Mouse (Mus musculus) granulocyte monocyte progenitor cell, adult 5-6 weeks (primary cell): ENCODE data around the gene Atp13a5. TPM values are rescaled to one million over a fixed set of nuclear protein-coding genes. Genes with fewer than 3 reads are reported as not detected.

Experiments used
- ATAC-seq: replicated peaks from 2 replicates; pipeline ENCODE4 v1.8.0; 2016; ENCODE audit warnings: mild to moderate bottlenecking, moderate TSS enrichment, inconsistent platforms; ENCODE audit not compliant: poor library complexity, severe bottlenecking
- total RNA-seq, 2 experiments: library from RNA; stranded (forward) in 1 of 2; stranded (reverse) in 1 of 2; fragments of 200-712, 200-1000 nt in 1 of 2; fragments of >200 nt in 1 of 2; fragmentation: Nextera tagmentation in 1 of 2; gene quantifications; 2 replicates each; pipeline ENCODE4 v1.2.3; 2014 to 2017

Gene Atp13a5
- not detected in 2 replicates for total RNA-seq (2014; fragmentation: Nextera tagmentation)
- total RNA-seq (2017) = not detected in 2 replicates

- no peak for ATAC-seq
These were observed at the start of gene Atp13a5 for GRCm38 (mm10) chr16:29378458-29378857. Gene Atp13a5 (minus strand): TSS chr16:29378732.

- ATAC-seq = no peak
These were observed 36.3 kb upstream of the Atp13a5 start for GRCm38 (mm10) chr16:29414822-29415221.

- no peak for ATAC-seq
These were observed 28.8 kb upstream of the Atp13a5 start for GRCm38 (mm10) chr16:29407319-29407718.

- no peak for ATAC-seq
These were observed 20.5 kb upstream of the Atp13a5 start for GRCm38 (mm10) chr16:29399079-29399478.

GRCm38 (mm10) chr16:29384781-29385180, 6.2 kb upstream of the Atp13a5 start:
- no peak for ATAC-seq

- no peak for ATAC-seq
These were observed 3.9 kb downstream of the Atp13a5 start for GRCm38 (mm10) chr16:29374636-29375035.

GRCm38 (mm10) chr16:29331351-29332044, 47.0 kb downstream of the Atp13a5 start:
- no peak for ATAC-seq

GRCm38 (mm10) chr16:29330948-29331347, 47.6 kb downstream of the Atp13a5 start:
- ATAC-seq = no peak

GRCm38 (mm10) chr16:29329213-29329612, 49.3 kb downstream of the Atp13a5 start:
- ATAC-seq = no peak

GRCm38 (mm10) chr16:29327910-29328309, 50.6 kb downstream of the Atp13a5 start:
- ATAC-seq = no peak

GRCm38 (mm10) chr16:29325233-29325919, 53.2 kb downstream of the Atp13a5 start:
- no peak for ATAC-seq

- ATAC-seq = no peak
These were observed 57.8 kb downstream of the Atp13a5 start for GRCm38 (mm10) chr16:29320717-29321116.

- ATAC-seq = no peak
These were observed 63.1 kb downstream of the Atp13a5 start for GRCm38 (mm10) chr16:29315391-29315790.

GRCm38 (mm10) chr16:29314991-29315390, 63.5 kb downstream of the Atp13a5 start:
- ATAC-seq = no peak

GRCm38 (mm10) chr16:29297555-29298021, 80.9 kb downstream of the Atp13a5 start:
- no peak for ATAC-seq

- ATAC-seq = no peak
These were observed 97.8 kb downstream of the Atp13a5 start for GRCm38 (mm10) chr16:29280691-29281090.

GRCm38 (mm10) chr16:29254325-29254724, 124.2 kb downstream of the Atp13a5 start:
- ATAC-seq = no peak

GRCm38 (mm10) chr16:29235951-29236350, 142.6 kb downstream of the Atp13a5 start:
- ATAC-seq = no peak

GRCm38 (mm10) chr16:29216395-29217295, 161.9 kb downstream of the Atp13a5 start:
- no peak for ATAC-seq

- no peak for ATAC-seq
These were observed 168.7 kb downstream of the Atp13a5 start, which contains the start of gene Hrasls for GRCm38 (mm10) chr16:29209605-29210411. Gene Hrasls (plus strand): TSS chr16:29209695.
